Mouse (Mus musculus) urinary bladder, postnatal 14 days (tissue): ENCODE results near the gene Mllt3.
"Not testable (repeated sequence)": the region's sequence is repeated elsewhere in the genome, so short reads cannot be mapped to it uniquely, and the experiment has no call there.

ENCODE experiments used
- DNase-seq: peaks from one replicate; pipeline ENCODE4 v3.0.0; 2021; ENCODE audit warnings: low spot score

Gene Mllt3

GRCm38 (mm10) chr4:88011870-88012572, 21.1 kb downstream of the Mllt3 start:
- DNase-seq: no peak

GRCm38 (mm10) chr4:88010441-88010840, 22.7 kb downstream of the Mllt3 start:
- no peak for DNase-seq

DNA sequence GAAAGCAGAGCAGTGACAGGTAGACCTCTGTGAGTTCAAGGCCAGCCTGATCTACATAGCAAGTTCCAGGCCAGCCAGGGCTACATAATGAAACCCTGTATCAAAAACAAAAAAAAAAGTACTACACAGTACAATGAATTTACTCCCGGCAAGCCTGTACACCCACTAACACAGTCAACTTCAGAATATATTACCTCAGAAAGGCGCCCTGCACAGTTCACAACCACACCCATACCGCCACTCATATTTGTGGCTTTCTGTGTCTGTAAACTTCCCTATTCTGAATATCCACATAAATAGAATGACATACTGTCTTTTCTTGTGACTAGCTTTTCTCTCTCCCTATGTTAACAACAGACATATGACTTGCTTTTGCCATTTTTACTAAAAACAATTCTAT, 27.4 kb downstream of the Mllt3 start:
- DNase-seq: no peak

DNA sequence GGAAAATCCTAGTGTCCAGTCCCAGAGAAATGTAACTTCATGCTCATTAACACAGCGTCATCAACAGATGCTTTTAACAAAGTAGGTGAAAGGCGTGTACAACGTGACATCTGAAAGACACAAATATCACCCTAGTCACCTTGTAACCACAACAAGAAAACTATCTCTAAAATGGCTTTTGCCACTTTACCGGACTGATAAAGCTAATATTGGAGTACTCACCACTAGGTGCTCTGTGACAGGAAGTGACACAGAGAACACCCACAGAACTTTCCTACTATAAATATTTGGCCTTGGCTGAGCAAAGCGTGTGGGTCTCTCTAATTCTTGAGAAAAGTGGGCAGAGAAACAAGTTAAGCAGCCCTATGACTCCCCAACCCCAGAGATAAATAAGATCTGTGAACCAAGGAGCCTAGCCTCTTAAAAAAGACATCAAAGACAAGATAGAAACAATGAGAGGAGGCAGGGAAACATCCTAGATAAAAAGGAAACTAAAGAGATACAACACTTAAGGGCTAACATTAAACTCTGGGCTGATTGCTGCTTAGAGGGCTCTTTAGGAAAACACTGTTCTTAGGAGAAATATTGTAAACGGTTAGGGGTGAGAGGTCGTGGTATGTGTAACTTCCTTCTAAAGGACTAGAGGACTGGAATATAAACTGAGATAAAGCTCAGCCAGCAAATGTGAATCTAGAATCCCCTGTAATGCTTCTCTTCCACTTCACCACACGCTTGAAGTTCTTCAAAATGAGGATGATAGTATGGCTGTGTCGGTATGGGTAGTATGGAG, 29.8 kb downstream of the Mllt3 start:
- no peak for DNase-seq

DNA sequence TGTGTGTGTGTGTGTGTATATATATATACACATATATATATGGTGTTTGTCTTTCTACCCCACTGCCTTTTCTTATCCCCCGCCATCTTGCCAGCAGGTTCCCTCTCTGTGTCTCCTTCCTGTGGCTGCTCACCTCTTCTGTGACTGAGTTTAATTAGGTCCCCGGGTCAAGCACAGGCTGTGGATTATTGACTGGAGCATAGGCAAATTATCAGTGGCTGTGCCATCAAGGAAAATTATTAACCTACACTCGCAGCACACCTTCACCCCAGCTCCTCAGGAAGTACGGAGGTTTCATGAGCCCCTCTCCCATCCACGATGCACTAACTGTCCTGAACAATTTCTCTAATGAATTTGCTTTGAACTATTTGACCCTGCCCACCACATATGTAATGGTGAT, 41.5 kb downstream of the Mllt3 start:
- no peak for DNase-seq

DNA sequence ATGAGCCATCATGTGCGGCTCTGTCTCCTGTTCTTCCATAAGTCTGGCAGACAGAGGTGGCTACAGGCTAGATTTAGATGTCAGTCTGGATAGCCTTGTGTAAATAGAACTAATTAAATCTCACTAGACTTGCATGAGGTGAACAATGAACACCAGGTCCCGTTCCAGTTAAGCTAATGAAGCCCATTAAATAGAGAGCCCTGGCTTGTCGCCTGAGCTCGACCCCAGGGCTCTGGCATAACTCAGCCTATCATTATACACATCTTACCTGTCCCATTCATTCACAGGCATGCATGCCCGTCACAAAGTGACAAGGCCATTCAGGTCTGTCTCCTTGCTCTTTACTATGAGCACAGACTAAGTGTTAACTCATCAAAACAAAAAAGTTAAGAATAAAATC, 42.2 kb downstream of the Mllt3 start:
- DNase-seq: no peak

- DNase-seq: no peak
Observed at GRCm38 (mm10) chr4:87985281-87985680, 47.9 kb downstream of the Mllt3 start.

- peak; percentile 56 for DNase-seq
Observed at GRCm38 (mm10) chr4:87984589-87984988, 48.6 kb downstream of the Mllt3 start.

DNA sequence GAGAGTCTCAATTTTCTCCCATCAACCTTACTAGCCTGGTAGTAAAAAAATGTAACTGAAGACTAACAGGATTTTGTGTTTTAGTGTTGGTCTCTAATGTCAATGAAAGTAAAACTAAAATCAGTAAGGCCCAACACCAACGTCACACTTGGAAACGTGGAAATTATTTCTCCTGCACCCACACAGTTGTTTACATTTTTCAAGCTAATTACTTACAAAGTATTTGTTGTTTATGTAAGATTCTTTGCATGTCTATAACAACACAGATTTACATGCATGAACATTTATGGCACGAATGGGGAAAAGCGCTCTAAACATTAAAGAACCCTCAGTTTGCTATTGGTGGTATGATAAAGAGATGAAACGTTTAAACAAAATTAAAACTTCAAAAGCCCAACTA, 49.1 kb downstream of the Mllt3 start:
- DNase-seq: no peak

DNA sequence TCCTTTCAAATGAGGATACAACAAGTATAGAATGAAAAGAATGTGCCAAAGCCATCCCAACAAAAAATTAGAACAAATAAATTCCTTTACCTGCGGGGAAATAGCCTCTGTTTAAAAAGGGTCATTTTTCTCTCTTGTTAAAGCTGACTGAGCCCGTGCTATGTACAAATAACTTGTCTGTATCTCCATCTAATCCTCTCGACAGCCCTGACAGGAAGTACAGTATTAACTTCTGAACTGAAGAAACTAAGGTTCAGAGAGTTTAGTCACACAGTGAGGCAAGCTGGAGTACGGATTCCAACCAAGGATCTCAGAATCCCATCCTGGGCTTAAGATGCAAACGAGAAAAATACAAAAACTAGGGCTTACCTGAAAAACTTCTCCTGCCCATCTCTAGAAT, 50.6 kb downstream of the Mllt3 start:
- DNase-seq: no peak

GRCm38 (mm10) chr4:87977820-87978448, 55.2 kb downstream of the Mllt3 start:
- DNase-seq: no peak

DNA sequence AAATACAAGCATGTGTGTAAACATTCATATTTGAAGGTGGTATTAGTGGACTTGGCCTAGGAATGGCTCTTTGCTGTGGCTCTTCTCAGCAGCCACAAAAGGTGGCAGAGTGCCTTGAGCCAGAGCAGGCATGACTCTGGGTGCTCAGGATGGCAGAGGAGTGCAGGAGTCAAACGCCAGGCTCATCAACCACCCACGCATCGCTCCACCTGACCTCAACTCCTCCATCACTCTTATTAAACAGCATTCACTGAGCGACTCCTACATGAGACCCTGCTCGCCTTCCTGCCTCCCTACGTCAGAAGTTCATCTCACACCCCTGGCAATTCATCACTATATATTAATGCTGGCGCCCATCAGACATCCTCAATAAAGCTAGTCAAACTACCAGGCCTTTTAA, 67.3 kb downstream of the Mllt3 start:
- DNase-seq: no peak

GRCm38 (mm10) chr4:87964890-87965289, 68.3 kb downstream of the Mllt3 start:
- DNase-seq: not testable (repeated sequence)

DNA sequence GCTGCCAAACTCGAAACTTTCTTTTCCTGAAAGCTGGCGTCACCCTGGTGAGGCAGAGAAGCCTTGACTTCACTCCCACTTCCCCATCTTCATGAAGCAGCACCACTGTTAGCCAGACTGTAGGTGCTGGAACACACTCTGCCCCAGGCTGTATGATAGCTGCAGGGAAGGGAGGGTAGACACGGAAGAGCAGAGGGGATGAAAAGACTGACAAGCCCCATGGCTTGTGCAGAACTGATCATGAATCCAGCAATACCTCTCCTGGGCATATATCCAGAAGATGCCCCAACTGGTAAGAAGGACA, 69.4 kb downstream of the Mllt3 start:
- no peak for DNase-seq

DNA sequence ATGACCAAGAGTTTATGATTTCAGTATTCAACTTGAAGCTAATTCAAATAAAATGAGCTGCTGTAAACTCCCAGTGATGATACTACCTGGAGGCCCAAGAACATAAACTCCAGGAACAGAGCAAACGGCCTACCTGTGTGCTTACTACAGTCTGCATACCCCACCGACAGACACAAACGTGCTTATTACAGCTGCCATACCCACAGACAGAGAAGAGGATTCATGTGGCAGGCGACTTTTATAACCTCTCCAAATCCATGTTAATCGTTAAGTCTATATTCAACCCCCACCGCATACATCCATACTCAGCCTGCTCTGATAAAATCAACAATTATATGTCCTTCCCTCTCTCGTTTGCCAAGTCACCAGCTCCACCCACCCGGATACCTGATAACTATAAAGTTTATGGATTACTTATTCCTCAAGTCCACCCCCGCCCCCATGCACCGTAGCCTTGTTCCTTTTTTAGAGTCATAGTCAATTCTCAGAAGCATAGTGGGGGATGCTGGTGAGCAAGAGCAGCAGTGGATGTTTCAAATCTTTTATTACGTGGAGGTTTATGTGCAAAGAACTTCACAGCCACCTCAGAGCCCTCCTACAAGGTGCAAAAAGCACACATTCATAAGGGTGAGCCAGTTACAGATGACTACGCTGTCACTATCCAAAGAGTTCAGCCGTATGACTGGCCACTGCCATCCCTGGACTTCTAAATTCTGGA, 70.0 kb downstream of the Mllt3 start:
- DNase-seq: no peak

DNA sequence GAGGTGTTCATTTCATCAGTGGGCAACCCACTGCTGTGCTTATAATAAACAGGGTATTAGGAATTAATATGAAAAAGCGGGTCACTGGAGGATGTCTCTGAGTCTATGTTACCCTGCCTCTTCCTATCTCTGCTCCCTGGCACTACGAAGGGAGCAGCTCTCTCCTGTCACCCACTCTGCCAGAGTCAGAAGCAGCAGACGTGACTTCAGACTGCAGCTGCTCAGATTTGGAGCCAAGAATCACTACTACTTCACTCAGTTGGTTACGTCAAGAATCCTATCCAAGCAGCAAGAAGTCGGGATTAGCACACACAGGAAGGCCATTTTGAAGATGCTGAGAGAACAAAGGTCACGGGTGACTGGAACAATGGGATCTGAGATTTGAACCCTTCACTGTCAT, 71.3 kb downstream of the Mllt3 start:
- no peak for DNase-seq

- DNase-seq: no peak
Observed at GRCm38 (mm10) chr4:87957852-87958251, 75.3 kb downstream of the Mllt3 start.

DNA sequence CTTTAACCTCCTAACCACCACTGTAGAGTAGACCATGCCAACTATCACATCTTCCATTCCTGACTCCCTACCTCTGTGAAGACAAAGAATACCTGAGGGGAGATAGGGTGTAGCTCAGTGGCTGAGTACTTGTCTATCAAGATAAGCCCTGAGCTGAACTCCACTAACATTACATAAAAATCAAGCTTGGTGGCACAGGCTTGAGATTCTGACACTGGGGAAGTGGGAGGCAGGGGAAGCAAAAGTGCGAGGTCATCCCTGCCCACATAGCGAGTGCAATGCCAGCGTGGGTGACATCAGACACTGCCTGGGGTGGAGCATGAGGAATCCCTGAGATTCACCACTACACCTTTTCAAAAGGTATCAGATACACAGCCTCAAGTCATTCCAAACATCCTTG, 76.0 kb downstream of the Mllt3 start:
- no peak for DNase-seq

- no peak for DNase-seq
Observed at GRCm38 (mm10) chr4:87955132-87955531, 78.0 kb downstream of the Mllt3 start.

DNA sequence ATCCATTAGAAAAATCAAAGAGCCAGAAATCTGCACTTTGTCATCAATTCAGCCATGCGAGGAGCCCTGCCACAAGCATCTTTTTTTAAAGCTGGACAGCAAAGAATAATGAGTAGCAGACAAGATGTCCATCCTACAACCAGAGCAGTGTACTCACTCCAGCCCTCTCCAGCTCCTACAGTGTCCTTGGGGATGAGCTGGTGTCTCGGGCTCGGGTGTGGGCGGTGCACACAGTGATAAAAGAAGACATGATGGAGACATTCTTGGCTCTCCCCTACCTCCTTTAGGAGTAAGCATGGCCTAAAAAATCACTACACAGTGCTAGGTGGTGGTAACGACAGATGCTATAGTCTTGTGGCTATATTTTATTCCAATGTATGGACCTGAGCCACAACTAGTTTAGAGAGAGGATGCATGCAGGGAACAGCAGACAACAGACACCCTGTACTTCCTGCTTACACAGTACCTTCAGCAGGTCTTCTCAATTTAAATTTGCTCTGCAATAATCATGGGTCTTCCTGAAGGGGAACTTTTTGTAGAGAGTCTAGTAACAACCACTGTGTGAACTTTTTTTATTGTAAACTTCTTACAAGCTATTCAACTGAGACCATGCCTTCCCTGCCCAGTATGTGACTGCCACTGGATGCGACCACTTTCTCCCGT, 78.6 kb downstream of the Mllt3 start:
- DNase-seq: no peak

DNA sequence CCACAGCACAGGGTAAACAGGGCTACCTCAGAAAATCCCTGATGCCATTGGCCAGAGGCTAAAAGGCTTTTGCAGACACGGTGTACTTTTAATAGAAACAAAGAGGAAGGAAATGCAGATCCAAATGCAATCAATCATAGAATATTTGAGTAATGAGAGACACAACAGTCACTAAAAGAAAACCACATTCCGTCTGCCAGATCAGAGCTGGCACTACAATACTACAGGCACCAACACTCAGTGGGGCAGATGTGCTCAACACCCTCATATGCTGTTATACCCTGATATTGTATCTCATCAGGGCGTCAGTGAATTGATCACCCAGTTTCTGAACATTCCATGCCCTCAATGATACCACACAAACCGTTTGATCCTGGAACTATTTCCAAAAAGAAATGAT, 79.4 kb downstream of the Mllt3 start:
- no peak for DNase-seq

DNA sequence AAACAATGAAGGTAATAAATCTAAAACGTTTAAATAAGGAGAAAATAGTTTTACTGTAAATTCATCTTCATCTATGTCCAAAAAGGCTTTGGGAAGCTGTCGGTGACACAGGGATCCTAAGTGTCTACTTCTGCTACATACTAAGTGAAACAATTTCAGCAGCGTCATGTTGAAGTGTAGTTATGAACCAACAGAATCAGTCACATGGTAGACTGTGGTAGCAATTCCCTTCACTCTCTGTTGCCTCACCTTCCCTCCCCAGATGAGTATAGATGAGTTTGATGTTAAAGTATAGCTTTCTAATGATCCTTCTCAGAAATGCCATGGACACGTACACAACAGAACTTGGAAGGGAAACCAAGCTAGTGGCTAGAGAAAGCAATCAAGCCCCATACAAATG, 79.9 kb downstream of the Mllt3 start:
- DNase-seq: no peak
